Mouse (Mus musculus): ENCODE results near the gene Atp6v0b.
A peak's percentile ranks its signal among the peaks of the same experiment; 100 is the strongest.

Atp6v0b gene

GRCm38 (mm10) chr4:117887133-117887532 lies at the start of gene Atp6v0b:
TSS of gene Atp6v0b (minus strand) at chr4:117887333.
- DNase-seq (ENCODE audit: low read depth in 2 of 2, low spot score in 2 of 2): peak; percentile 83 to 88

DNA sequence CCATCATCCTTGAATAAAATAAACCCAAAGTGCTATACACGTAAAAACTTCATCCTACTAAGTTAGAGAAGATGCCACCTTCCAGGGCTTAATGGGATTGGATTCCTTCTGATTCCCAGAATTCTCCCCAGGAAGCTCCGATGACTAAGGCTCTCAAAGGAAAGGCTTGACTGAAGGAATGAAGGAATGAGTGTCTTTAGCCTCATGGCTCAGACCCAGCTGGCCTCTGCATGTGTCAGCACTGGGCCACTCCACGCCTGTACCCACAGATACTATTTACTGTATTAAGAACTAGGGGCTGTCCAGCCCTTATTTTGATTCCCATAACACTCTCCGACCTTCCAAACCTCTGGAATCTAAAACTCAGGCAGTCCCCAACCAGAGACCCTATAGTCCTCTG lies 46.9 kb upstream of the Atp6v0b start:
- DNase-seq (ENCODE audit: low read depth in 2 of 2, low spot score in 2 of 2): no peak

- no peak for DNase-seq (ENCODE audit: low read depth in 2 of 2, low spot score in 2 of 2)
Observed at GRCm38 (mm10) chr4:117933248-117933647, 46.1 kb upstream of the Atp6v0b start.

GRCm38 (mm10) chr4:117929391-117929881 lies 42.3 kb upstream of the Atp6v0b start, which contains the start of gene Artn:
TSS of gene Artn (minus strand) at chr4:117929763.
- no peak for DNase-seq (ENCODE audit: low read depth in 2 of 2, low spot score in 2 of 2)

- no peak for DNase-seq (ENCODE audit: low read depth in 2 of 2, low spot score in 2 of 2)
Observed at GRCm38 (mm10) chr4:117928699-117929241, 41.6 kb upstream of the Atp6v0b start.

DNA sequence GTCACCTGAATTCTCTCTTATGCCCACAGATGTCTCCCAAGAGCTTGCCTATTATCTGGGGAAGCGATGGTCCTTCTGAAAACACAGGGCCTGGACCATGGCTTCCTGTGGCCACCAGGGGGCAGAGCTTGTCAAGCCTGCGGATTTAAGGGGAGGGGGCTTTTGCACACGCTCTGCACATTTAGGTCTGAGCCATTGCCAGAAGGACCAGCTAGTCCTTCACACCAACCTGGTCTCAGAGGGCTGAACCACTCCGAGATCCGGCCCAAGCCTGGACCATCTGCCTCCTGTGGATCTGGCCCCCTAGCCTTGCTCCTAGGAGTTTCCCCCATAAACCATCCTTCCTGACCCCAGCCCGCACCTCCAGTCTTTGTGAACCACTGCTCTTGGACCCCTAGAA lies 41.1 kb upstream of the Atp6v0b start:
- no peak for DNase-seq (ENCODE audit: low read depth in 2 of 2, low spot score in 2 of 2)

DNA sequence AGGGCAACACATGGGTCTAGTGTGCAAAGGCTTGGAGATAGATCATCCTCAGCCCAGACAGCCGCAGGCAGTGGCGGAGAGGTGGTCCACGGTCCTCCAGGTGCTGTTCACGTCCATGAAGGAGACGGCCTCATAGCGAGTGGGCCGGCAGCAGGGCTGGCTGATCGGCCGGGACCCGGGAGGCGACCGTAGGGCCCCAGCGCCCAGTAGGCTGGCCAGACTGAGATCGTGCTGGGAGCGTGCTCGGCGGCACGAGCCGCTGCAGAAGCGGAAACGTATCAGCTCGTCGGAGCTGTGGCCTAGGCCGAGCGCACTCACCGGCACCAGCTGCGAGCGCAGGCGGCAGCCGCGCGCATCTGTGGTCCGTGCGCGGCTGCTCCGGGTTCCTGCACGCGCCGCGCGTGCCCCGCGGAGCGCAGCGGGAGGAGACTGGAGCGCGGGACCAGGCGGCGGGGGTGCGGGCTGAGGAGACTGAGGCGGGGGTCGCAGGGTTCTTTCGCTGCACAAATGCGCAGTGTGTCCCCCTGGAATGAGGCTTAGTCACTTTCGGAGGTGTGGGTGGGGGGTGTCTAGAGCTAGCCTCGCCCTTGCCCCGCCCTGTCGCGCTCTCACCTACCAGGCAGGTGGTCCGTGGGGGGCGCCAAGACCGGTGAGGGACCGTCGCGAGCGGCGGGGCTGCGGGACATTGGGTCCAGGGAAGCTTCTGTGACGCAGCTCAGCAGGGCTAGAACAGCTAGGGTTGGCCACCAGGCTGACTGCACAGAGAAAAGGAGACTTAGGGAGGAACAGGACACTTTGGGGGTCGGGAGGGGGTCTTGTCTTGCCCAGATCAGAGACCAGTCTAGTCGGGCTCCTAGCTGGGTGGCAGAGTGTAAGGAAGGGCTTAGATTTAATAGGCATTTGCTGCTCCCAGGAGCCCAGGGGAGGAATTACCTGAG lies 39.7 kb upstream of the Atp6v0b start:
- DNase-seq (ENCODE audit: low read depth in 2 of 2, low spot score in 2 of 2): no peak

DNA sequence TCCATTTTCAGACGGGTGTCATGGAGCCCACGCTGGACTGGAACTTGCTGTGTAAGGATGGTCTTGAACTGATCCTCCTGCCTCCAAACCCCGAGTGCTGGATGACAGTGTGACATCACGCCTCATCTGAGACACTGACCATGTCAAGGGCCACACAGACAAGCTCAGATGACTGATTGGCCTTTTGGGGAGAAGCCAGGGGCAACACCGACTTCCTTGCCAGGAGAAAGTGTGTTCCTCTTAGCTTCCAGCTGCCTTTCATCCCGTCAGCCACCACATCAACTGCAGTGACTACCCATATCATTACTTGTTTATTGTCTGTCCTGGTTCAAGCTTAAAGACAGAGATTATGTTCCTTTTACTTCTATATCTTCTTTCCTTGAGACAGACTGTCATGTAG lies 37.8 kb upstream of the Atp6v0b start:
- no peak for DNase-seq (ENCODE audit: low read depth in 2 of 2, low spot score in 2 of 2)

DNA sequence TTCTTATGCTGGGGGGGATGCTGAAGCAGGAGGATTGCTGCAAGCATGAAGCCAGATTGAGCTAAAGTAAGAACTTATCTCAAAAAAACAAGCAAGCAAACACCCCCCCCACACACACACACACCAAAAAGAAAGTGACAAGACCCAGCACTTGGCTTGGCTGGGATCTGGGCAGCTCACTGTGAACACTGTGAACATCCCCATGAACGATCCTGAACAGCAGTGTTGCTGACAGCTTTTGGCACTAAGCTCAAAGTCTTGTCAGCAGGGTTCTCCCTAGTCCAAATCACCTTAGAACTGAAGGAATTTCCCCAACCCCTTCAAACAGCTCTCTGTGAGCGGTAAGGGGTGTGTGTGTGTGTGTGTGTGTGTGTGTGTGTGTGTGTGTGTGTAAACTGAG lies 36.3 kb upstream of the Atp6v0b start:
- DNase-seq (ENCODE audit: low read depth in 2 of 2, low spot score in 2 of 2): no peak

- no peak for DNase-seq (ENCODE audit: low read depth in 2 of 2, low spot score in 2 of 2)
Observed at GRCm38 (mm10) chr4:117921358-117921757, 34.2 kb upstream of the Atp6v0b start.

DNA sequence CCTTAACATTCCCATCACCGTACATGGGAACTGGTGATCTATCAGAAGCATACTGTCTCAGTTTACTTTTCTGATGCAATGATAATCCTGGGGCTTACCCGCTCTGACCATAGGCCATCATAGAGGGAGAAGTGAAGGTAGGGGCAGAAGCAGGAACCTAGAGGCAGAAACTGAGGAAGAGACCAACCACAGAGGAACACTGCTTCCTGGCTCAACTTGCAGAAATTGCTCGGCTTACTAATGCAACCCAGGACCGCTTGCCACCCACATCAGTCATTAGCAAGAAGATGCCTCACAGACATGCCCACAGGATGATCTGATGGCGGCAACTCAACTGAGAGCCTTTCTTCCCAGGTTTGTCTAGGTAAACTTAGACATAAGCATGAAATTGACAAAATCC lies 31.6 kb upstream of the Atp6v0b start:
- no peak for DNase-seq (ENCODE audit: low read depth in 2 of 2, low spot score in 2 of 2)

DNA sequence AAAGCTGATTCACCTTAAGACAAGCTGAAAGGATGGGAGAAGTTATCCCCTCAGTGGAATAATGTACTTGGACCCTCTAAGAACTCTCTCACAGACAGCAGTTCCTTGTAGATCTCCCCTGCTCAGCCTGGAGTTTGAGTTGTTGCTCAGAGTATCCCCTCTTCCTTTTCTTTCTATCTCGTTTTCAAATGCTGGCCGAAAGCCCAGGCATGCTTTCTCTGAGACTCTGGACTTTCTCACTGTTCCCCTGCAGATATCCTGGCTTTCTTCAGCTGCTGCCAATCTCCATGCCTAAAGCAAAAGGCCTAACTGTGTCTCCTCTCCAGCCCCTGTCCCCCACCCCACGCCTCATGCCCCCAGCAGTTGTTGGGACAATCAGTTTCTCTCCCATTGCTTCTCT lies 31.1 kb upstream of the Atp6v0b start:
- DNase-seq (ENCODE audit: low read depth in 2 of 2, low spot score in 2 of 2): no peak

DNA sequence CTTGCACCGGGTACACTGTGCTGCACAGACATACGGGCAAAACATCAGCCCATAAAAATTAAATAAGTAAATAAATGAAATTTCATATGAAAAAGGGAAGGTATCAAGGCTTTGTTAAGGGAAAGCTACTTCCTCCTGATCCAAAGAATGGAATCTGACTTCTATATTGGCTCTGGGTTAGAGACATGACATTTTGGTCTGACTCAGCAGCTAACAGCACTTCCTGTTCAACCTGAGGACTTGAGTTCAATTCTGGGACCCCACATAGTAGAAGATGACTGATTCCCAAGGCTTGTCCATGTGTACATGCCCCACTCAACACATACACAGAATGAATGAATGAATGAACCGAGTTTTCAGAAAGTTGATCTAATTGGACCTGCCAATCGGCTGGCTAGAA lies 30.7 kb upstream of the Atp6v0b start:
- DNase-seq (ENCODE audit: low read depth in 2 of 2, low spot score in 2 of 2): no peak

- DNase-seq (ENCODE audit: low read depth in 2 of 2, low spot score in 2 of 2): no peak
Observed at GRCm38 (mm10) chr4:117917402-117917801, 30.3 kb upstream of the Atp6v0b start.

GRCm38 (mm10) chr4:117916386-117916785 lies 29.3 kb upstream of the Atp6v0b start:
- no peak for DNase-seq (ENCODE audit: low read depth in 2 of 2, low spot score in 2 of 2)

DNA sequence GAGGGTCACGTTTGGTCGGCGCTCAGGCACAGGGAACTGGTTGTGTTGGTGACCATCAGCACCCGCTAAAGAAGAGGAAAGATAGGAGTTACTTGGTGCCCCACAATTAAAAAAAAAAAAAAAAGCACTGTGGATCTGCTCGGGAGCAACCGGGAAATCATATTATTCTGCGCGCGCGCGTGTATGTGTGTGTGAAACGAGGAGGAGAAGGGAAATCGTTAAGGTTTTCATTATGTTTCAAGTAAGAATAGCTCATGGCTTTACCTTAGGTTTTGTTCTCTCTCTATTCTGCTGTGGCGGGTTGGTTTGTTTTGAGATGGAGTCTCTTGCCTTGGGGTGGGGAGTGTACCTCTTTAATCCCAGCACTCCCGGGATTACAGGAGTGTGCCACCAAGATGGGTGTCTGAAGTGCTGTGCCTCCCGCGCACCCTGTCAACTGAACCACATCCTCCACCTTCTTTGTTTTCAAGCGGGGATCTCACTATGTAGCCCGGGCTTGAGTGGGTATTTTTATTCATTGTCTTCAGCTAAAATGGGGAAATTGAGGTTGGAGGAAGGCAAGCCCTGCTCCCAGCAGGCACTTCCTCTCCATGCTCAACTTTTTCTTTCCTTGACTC lies 28.5 kb upstream of the Atp6v0b start:
- DNase-seq (ENCODE audit: low read depth in 2 of 2, low spot score in 2 of 2): peak in 1 of 2 experiments; percentile 14

- peak; percentile 94 to 97 for DNase-seq (ENCODE audit: low read depth in 2 of 2, low spot score in 2 of 2)
Observed at GRCm38 (mm10) chr4:117914591-117915442, 27.7 kb upstream of the Atp6v0b start, which contains the start of gene Ipo13. TSS of gene Ipo13 (minus strand) at chr4:117914999.

DNA sequence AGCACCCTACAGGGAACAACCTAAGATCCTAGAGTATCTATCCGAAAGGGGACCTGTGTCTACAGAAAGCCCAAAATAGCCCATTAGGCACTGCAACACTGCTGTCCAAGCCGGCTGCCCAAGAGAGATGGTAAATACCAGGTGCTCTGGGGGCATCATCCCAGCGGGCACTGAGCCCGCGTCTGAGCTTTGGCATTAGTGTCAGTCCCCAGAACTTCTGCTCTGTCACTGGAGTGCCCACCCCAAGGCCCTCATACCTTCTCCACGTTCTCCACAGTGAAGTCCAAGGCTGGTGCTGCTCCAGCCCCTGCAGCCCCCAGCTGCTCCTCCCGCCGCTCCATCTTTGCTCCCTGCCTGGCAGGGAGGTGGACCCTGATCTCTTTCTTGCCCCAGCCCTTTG lies 26.9 kb upstream of the Atp6v0b start:
- no peak for DNase-seq (ENCODE audit: low read depth in 2 of 2, low spot score in 2 of 2)

DNA sequence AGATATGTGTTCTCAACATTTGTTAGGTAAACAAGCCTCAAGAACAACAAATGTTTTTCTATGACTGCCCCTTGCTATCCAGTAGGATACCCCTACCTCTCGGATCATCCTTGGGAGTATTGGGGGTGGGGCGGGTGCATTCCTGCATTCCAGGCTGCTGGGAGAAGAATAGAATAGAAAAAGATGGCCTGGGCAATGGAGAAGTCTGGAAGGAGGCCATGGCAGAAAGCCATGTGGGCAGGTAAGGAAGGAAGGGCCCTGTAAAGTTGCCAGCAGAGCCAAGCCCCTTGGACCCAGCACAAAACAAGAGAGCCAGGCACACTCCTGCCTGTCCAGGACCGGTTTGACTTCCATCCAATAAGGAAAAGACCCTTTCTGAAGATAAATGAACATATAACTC lies 26.3 kb upstream of the Atp6v0b start:
- DNase-seq (ENCODE audit: low read depth in 2 of 2, low spot score in 2 of 2): no peak

GRCm38 (mm10) chr4:117912685-117913273 lies 25.6 kb upstream of the Atp6v0b start:
- no peak for DNase-seq (ENCODE audit: low read depth in 2 of 2, low spot score in 2 of 2)

Measured in CD8-positive naive resting alpha-beta T cell, adult 2 months (primary cell).